Mouse (Mus musculus) spleen, postnatal 14 days (tissue): ENCODE results near the gene Acoxl.

Experiments
- DNase-seq, 2 experiments: peaks; one replicate each; pipeline ENCODE4 v3.0.0; 2021 to 2022; ENCODE audit warnings: low spot score in 2 of 2

Gene Acoxl

GRCm38 (mm10) chr2:127838576-127838975 is at the start of gene Acoxl:
Gene Acoxl (plus strand): TSS chr2:127838876.
- no peak for DNase-seq

DNA sequence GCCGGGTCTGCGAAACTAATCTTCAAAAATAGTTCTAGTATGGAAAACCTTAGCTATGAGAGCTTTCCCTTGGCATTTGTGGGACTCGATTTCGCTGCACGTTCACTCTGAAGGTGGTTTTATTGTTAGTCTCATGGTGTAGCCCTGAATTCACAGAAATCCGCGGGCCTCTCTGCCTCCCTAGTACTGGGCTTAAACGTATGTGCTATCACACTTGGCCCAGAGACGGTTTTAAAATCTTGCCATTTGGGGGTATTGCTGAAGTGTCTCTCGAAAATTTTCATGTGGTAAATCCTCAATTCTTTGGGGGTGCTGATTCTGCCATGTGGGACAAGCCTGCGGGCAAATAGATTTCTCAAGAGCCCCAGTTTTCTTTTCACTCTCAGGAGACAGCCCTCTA is 49.5 kb upstream of the Acoxl start:
- DNase-seq = no peak

GRCm38 (mm10) chr2:127789651-127790270 is 48.9 kb upstream of the Acoxl start:
- DNase-seq = no peak

DNA sequence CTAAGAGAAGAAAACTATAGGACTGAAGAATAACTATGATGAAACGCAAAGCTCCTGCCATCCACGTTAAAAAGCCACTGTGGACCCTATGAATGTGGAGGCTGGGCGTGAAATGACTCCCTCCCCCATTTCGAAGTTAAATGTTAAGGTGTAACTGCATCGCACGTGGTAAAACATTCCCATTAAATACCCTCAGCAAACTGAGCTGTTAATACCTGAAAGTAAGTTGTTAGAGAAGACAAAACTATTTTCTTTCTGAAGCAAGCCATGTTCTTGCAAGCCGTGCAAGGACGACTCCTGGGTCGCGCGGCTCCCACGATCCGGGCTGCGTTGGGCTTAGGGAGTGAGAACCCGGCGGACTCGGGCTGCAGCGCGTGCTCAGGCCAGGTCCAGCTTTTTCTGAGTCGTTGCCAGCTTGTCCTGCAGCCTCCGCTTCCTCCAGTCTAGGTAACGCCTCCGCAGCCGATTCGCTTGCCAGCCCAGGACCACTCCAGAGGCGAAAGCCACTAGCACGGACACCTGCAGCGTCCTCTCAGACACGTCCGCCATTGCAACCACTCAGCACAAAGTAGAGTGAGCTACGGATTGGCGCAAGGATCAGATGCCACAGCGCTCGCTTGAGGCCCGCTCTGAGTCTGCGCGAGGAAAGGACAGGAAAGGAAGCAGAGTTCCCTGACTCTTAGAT is 46.6 kb upstream of the Acoxl start, which contains the start of gene Mtln:
Gene Mtln (minus strand): TSS at position 570 of the 685 bp plus-strand sequence.
- peak; percentile 59 to 67 for DNase-seq

GRCm38 (mm10) chr2:127831401-127832102 is 7.1 kb upstream of the Acoxl start, which contains the start of gene Bub1:
Gene Bub1 (minus strand): TSS chr2:127831865.
- DNase-seq = peak; percentile 87 to 91

- no peak for DNase-seq
Observed at GRCm38 (mm10) chr2:127832103-127832832, 6.4 kb upstream of the Acoxl start.

GRCm38 (mm10) chr2:127832833-127833190 is 5.9 kb upstream of the Acoxl start:
- DNase-seq = no peak

- DNase-seq = no peak
Observed at GRCm38 (mm10) chr2:127839425-127839824, 749 bp downstream of the Acoxl start.

DNA sequence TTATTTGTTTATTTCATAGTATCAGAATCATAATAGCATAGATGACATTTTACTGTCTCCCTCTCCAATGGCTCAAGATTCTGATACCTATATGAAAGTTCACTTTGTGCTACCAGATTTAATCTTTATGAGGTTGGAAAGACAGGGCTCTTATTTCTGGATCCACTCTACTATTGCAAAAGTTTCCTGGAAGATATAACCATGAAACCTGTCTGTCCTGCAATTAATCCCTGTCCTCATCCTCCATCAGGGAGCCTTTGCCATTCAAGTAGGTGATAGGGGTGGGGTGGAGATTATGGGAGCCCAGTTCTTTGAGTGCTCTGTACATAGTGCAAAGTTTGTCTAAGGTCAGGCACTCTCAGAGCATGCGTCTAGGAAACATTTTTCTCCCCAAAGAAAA is 2.7 kb downstream of the Acoxl start:
- no peak for DNase-seq

DNA sequence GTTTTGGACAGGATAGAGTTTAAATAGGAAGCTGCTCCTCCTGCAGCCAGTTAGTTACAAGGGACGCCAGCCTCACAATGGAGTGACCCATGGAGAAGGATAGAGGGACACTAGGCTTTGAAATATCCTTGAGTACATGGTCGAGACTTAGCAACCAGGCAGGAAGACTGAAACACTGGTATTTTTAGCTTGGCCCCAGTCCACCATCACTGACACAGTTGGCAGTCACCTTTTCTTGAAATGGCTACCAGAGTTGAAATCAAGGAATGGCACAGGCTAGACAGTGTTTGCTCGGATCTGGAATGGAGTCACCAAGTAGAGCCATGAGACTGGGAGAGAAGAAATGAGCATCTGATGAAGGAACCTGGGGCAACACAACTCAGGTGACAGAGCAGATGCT is 3.7 kb downstream of the Acoxl start:
- DNase-seq = no peak

DNA sequence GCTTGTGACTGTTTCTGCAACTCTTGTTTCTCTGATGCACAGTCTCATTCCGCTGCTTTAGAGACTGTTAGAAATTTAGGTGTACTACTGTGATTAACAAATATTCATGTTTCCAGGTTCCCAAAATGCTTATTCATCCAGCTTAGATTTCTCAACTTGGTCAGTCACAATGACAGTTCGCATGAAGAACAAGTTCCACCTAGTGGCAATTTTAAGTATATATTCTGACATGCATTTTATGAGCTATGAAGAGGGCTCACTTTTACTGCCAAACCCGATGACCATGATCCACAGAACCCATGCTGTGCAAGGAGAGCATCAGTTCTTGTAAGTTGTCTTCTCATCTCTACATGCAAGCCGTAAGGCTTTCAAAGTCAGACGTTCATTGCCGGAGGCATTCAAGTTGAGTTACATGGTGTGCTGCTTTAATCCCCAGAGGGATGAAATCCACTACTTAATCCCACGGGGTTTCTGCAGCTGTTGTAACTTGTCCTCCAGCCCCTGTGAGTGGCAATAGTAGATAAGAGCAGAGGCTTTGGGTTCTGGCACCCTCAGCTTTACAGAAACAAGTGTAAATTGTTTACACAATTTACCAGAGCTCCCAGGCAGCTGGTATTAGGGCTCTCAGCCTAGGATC is 6.8 kb downstream of the Acoxl start:
- no peak for DNase-seq

DNA sequence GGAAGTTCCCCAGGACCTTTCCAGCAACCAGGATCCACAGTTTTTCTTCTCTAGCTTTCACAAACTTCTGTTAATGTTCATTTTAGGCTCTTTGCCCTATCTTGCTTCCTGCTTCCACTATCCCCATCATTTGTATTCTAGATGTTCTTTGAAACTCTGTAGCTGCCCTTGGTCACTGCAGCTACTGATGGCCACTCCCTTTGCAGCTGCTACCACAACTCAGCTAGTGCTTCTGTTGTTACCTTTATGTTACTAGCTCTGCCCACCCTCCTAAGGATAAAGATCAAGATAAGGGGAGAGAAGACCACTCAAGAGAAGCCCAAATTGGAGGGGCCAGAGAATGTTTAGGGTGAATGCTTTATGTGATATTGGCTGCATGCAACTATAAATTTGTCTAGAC is 7.3 kb downstream of the Acoxl start:
- no peak for DNase-seq

DNA sequence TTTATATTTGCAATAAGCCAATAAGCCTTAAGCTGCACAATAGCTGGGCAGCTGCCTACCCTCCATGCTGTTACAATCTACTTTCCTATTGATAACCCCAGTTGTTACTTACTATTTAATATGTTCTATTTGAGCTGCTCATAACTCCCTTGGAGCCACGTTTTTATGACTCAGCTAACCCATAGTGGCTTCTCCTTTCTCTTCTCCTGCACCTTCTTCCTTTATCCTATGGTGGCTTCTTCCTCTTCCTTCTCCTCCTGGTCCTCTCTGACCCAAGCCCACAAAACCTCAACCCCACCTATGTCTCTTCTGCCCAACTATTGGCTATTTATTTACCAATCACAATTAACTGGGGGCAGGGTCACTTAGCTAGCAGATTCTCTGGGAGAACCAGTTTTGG is 7.9 kb downstream of the Acoxl start:
- DNase-seq = no peak

GRCm38 (mm10) chr2:127850371-127850770 is 11.7 kb downstream of the Acoxl start:
- DNase-seq = no peak

DNA sequence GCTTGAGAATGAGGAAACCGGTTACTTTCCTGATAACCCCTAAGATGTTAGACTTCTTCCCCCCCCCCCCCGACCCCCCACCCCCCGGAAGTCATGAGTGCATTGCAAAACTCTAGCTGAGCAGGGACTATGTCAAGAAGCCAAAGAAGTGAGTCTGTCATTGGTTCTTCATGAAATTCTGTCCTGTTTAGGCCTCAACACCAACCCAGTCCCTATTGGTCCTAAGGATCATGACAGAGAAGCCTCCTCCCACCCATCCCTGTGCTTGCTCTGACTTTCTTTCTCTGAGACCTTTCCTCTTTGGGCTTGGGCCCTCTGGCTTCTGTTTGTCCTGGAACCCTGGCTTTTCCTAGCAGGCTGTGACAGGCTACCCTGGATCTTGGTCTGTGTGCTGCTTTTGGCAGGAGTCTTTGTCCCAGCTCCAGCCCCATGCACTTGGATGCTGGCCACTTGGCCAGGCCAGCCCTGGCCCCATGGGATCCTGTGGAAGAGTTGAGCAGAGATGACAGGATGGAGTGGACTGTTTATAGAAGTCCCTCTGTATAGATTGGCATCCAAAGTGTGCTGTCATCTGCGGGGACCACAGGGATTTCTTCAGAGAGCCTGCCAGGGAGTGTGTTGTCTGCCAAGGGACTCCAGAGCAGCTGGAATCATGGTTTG is 15.8 kb downstream of the Acoxl start:
- no peak for DNase-seq

DNA sequence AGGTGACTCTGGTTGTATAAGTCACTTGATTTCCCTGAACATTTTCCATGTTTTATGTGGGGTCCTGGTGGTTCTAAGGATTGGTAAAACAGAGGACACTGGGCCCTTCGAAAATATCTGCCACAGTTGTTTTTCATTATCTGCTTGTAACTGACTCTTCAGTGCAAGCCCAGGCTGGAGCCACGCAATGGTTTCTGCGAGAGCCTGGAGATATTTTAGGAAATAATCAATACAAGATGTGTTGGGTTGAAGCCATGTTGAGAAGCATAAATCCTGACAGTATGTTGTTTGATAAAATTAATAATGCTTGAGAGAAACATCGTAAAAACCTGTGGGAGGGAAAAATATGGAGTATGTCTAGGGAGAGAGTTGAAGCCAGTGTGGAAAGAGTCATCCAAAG is 25.7 kb downstream of the Acoxl start:
- no peak for DNase-seq

GRCm38 (mm10) chr2:127881063-127881462 is 42.4 kb downstream of the Acoxl start:
- no peak for DNase-seq

- DNase-seq = peak; percentile 62 to 78
Observed at GRCm38 (mm10) chr2:127889432-127889831, 50.8 kb downstream of the Acoxl start.

DNA sequence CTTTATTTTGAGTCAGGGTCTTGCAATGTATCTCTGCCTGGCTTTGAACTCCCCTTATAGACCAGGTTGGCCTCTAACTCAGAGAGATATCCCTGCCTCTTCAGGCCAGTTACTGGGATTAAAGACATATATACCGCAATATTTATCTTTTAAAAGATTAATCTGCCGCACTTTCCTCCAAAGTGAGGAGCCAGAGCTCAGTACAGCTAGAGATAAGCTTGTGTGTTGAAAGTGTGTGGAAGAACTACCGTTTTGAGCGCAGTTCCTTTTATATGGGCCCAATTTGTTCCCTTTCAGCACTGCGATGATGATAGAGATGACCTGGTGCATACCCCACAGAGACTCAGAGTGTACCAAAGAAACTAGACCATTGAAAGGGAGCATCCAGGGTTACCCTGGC is 51.3 kb downstream of the Acoxl start:
- DNase-seq = no peak

GRCm38 (mm10) chr2:127890526-127890925 is 51.9 kb downstream of the Acoxl start:
- no peak for DNase-seq

- no peak for DNase-seq
Observed at GRCm38 (mm10) chr2:127891056-127891455, 52.4 kb downstream of the Acoxl start.
